Mouse (Mus musculus): ENCODE results near the gene Nlrp10. TPM values are rescaled to one million over a fixed set of nuclear protein-coding genes. Genes with fewer than 3 reads are reported as not detected.

Gene Nlrp10
- polyA plus RNA-seq, 1 experiment: 0.27 TPM

DNA sequence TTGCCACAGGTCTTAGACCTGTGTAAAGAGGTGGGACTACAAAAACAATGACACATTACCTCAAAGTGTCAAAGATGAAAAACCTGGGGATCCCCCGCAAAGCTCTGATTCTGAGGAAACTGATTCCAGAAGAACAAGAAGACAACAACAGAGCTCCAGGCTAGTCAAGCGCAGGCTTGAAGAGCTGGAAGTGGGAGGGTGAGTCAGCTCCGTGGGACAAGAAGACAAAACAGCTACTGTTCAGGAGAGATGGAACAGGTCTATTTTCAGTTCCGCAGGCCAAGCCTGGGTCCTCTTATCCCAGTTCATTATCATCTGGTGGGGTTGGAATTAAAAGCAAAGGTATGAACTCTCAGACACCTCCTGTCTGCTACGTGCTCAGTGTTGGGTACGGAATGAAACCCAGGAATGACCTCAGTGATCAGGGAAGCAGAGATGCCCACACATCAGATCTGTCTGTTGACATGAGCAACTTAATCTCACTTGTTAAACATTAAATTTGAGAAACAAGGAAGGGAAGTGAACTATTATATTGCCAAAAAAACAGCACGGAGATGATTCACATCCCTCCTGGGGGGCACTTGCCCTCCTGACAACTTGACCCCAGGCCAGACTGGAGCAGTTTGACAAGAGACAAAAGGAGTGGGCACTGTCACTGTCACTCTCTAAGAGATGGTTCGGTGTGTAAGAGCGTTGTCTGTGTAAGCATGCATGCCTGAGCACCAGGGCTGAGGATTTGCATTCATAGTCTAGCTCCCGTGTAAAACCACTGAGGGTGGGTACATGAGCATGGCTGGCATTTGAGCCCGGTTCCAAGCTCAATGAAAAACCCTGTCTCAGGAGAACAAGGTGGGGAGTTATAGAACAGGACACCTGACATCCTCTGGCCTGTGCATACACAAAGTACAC is 1.4 kb downstream of the Nlrp10 start:
- H3K27me3 ChIP-seq (ENCODE audit: control insufficient read depth, insufficient read depth, low read length): no peaks in the 10 kb centered on the region
- TF ChIP-seq POLR2A (IDR thresholded peaks at IDR 0.05; ENCODE audit: control insufficient read depth, extremely low read depth, insufficient read depth, low read length, poor library complexity): no peak
- no peak for TF ChIP-seq CTCF (IDR thresholded peaks at IDR 0.05; ENCODE audit: borderline replicate concordance, control insufficient read depth, extremely low read depth, insufficient read depth, low read length, poor library complexity)
- 95% methylated on average over 11 of the region's 11 CpGs for WGBS
- H3K36me3 ChIP-seq (ENCODE audit: control insufficient read depth, insufficient read depth, low read length): no peaks in the 10 kb centered on the region
- no peak overlapping the region for H3K4me3 ChIP-seq (ENCODE audit: control insufficient read depth, insufficient read depth, low read length)
- no peak for DNase-seq
- no peaks in the 10 kb centered on the region for H3K4me1 ChIP-seq (replicated peaks; ENCODE audit: control insufficient read depth, insufficient read depth, low read length)
- no peak overlapping the region for H3K27ac ChIP-seq (ENCODE audit: control insufficient read depth, insufficient read depth, low read length)

DNA sequence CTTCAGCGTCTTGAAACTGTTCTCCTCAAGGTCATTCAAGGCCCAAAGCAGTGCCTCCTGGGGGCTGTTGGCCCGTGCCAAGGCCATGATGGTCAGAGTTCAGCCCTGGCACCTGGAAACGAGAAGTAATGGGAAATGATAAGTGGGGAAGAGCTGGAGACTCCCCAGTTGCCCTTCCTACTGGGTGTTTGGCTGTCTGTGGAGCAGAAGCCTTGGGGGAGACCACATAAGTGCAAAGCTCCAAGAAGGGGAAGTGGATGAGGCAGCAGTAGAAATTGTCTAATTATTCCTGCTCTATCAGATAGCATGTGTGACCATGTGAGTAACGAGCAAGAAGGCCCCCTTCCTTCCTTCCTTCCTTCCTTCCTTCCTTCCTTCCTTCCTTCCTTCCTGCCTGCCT is 2.9 kb downstream of the Nlrp10 start:
- TF ChIP-seq CTCF (IDR thresholded peaks at IDR 0.05; ENCODE audit: borderline replicate concordance, control insufficient read depth, extremely low read depth, insufficient read depth, low read length, poor library complexity) (no peak), POLR2A (IDR thresholded peaks at IDR 0.05; ENCODE audit: control insufficient read depth, extremely low read depth, insufficient read depth, low read length, poor library complexity) (no peak)
- Histone ChIP-seq H3K36me3 (ENCODE audit: control insufficient read depth, insufficient read depth, low read length) (no peaks in the 10 kb centered on the region), H3K27me3 (ENCODE audit: control insufficient read depth, insufficient read depth, low read length) (no peaks in the 10 kb centered on the region), H3K4me3 (ENCODE audit: control insufficient read depth, insufficient read depth, low read length) (no peak overlapping the region), H3K27ac (ENCODE audit: control insufficient read depth, insufficient read depth, low read length) (no peak overlapping the region), H3K4me1 (replicated peaks; ENCODE audit: control insufficient read depth, insufficient read depth, low read length) (no peaks in the 10 kb centered on the region)
- DNase-seq: no peak
- WGBS: 50% methylated on average over 4 of the region's 4 CpGs

DNA sequence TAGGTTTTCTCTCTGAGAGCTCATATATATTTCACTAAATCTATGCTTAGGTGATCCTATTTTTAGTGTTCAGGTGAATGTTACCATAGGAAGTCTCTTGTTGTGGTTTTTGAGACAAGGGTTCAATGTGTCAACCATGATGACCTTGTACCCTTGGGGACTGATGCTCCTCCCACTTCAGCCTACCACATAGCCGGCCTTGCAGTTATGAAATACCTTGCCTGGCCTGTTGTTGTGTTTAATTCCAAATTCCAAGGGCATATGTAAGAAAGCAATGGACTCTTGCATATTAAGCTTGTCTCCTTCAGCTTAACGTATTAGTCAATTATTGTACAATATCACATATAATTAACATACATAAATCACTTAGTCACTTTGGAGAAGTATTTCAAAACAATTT is 26.0 kb downstream of the Nlrp10 start:
- H3K27me3 ChIP-seq (ENCODE audit: control insufficient read depth, insufficient read depth, low read length): no peaks in the 10 kb centered on the region
- H3K36me3 ChIP-seq (ENCODE audit: control insufficient read depth, insufficient read depth, low read length): no peaks in the 10 kb centered on the region
- no peak overlapping the region for H3K4me3 ChIP-seq (ENCODE audit: control insufficient read depth, insufficient read depth, low read length)
- DNase-seq: no peak
- H3K4me1 ChIP-seq (replicated peaks; ENCODE audit: control insufficient read depth, insufficient read depth, low read length): no peaks in the 10 kb centered on the region
- 90% methylated on average over 2 of the region's 2 CpGs for WGBS
- no peak overlapping the region for H3K27ac ChIP-seq (ENCODE audit: control insufficient read depth, insufficient read depth, low read length)
- TF ChIP-seq POLR2A (IDR thresholded peaks at IDR 0.05; ENCODE audit: control insufficient read depth, extremely low read depth, insufficient read depth, low read length, poor library complexity): no peak
- TF ChIP-seq CTCF (IDR thresholded peaks at IDR 0.05; ENCODE audit: borderline replicate concordance, control insufficient read depth, extremely low read depth, insufficient read depth, low read length, poor library complexity): no peak

DNA sequence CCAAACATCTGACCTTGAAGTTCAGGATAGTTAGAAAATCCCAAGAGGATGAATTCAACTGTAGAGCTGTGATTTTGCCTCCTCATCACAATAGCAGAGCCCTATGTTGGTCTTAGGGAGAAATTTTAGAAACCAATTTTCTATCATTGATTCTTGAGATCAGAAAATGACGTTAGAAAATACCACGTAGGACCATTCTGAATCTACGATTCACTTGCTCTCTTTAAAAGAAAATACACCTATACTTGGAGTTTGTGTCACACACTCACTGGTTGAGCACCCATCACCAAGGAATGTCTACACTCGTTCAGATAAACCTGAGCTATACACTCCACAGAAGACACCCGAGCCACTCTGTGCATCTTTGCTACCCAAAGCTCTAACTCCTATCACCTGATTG is 35.7 kb downstream of the Nlrp10 start, which contains the start of gene Olfr519:
TSS of gene Olfr519 (minus strand) at position 101 of the 400 bp plus-strand sequence.
- DNase-seq: no peak
- no peak within 1 kb of the TSS for H3K27ac ChIP-seq (ENCODE audit: control insufficient read depth, insufficient read depth, low read length)
- H3K27me3 ChIP-seq (ENCODE audit: control insufficient read depth, insufficient read depth, low read length): no peaks in the 10 kb centered on the region
- WGBS: 93% methylated on average over 5 of the region's 5 CpGs
- no peaks in the 10 kb centered on the region for H3K4me1 ChIP-seq (replicated peaks; ENCODE audit: control insufficient read depth, insufficient read depth, low read length)
- H3K4me3 ChIP-seq (ENCODE audit: control insufficient read depth, insufficient read depth, low read length): no peak within 1 kb of the TSS
- TF ChIP-seq CTCF (IDR thresholded peaks at IDR 0.05; ENCODE audit: borderline replicate concordance, control insufficient read depth, extremely low read depth, insufficient read depth, low read length, poor library complexity) (no peak), POLR2A (IDR thresholded peaks at IDR 0.05; ENCODE audit: control insufficient read depth, extremely low read depth, insufficient read depth, low read length, poor library complexity) (no peak)
- H3K36me3 ChIP-seq (ENCODE audit: control insufficient read depth, insufficient read depth, low read length): no peaks in the 10 kb centered on the region

DNA sequence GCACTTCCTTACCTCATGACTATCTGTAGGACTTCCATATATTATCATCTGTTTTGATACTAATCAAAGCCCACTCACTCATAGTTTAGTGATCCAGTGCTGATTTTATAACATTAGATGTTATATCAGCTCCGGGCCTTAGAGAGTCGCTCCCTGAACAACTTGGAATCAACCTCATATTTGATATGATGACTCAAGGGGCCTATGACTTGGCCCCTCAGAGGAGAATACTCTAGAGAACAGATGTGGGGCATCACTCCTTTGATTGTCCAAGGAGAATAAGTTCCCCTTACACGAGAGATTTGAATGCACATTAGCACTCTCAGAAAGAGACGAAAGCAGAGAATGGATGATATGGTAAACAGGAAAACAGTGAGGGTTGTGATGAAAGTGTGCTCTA is 45.1 kb downstream of the Nlrp10 start, which contains the start of gene Olfr518:
TSS of gene Olfr518 (minus strand) at position 101 of the 400 bp plus-strand sequence.
- DNase-seq: no peak
- Histone ChIP-seq H3K27me3 (ENCODE audit: control insufficient read depth, insufficient read depth, low read length) (no peaks in the 10 kb centered on the region), H3K27ac (ENCODE audit: control insufficient read depth, insufficient read depth, low read length) (no peak within 1 kb of the TSS), H3K4me3 (ENCODE audit: control insufficient read depth, insufficient read depth, low read length) (no peak within 1 kb of the TSS), H3K36me3 (ENCODE audit: control insufficient read depth, insufficient read depth, low read length) (no peaks in the 10 kb centered on the region), H3K4me1 (replicated peaks; ENCODE audit: control insufficient read depth, insufficient read depth, low read length) (no peaks in the 10 kb centered on the region)
- no peak for TF ChIP-seq CTCF (IDR thresholded peaks at IDR 0.05; ENCODE audit: borderline replicate concordance, control insufficient read depth, extremely low read depth, insufficient read depth, low read length, poor library complexity)
- TF ChIP-seq POLR2A (IDR thresholded peaks at IDR 0.05; ENCODE audit: control insufficient read depth, extremely low read depth, insufficient read depth, low read length, poor library complexity): no peak
- WGBS: 82% methylated on average over 4 of the region's 4 CpGs

DNA sequence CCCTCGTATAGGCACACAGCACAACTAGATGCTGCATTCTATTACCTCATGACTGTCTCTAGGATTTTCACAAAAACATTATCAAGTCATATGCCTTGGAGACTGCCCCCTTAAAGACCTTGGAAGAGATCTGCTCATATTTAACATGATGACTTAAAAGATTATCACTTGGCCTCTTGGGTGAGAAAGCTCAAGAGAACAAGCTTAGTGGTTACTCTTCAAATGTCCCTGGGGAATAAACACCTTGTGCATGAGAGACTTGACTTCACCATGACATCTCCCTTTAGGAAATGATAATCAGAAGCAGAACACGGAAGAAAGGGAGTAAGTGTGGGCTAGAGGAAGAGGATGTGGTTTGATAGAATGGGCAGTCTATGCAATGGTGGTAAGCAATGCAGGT is 57.7 kb downstream of the Nlrp10 start, which contains the start of gene Olfr517:
TSS of gene Olfr517 (minus strand) at position 101 of the 400 bp plus-strand sequence.
- Histone ChIP-seq H3K27ac (ENCODE audit: control insufficient read depth, insufficient read depth, low read length) (no peak within 1 kb of the TSS), H3K4me1 (replicated peaks; ENCODE audit: control insufficient read depth, insufficient read depth, low read length) (no peaks in the 10 kb centered on the region), H3K27me3 (ENCODE audit: control insufficient read depth, insufficient read depth, low read length) (no peaks in the 10 kb centered on the region), H3K4me3 (ENCODE audit: control insufficient read depth, insufficient read depth, low read length) (no peak within 1 kb of the TSS), H3K36me3 (ENCODE audit: control insufficient read depth, insufficient read depth, low read length) (no peaks in the 10 kb centered on the region)
- TF ChIP-seq CTCF (IDR thresholded peaks at IDR 0.05; ENCODE audit: borderline replicate concordance, control insufficient read depth, extremely low read depth, insufficient read depth, low read length, poor library complexity) (no peak), POLR2A (IDR thresholded peaks at IDR 0.05; ENCODE audit: control insufficient read depth, extremely low read depth, insufficient read depth, low read length, poor library complexity) (no peak)
- DNase-seq: no peak
- 52% methylated on average over 2 of the region's 2 CpGs for WGBS

Other genes with a start within 250 kb of the Nlrp10 start
- not detected in 2 replicates for gene Olfr512, start 216.9 kb downstream of the Nlrp10 start, polyA plus RNA-seq (2012; rRNA removed)
- not detected in 2 replicates for gene Olfr513, start 179.2 kb downstream of the Nlrp10 start, polyA plus RNA-seq (2012; rRNA removed)
- gene Olfr514, start 104.2 kb downstream of the Nlrp10 start, polyA plus RNA-seq (2012; rRNA removed): not detected in 2 replicates
- gene Olfr516, start 79.6 kb downstream of the Nlrp10 start, polyA plus RNA-seq (2012; rRNA removed): not detected in 2 replicates
- gene Olfr517, start 57.8 kb downstream of the Nlrp10 start, polyA plus RNA-seq (2012; rRNA removed): 0.20 TPM in 1 of 2 replicates, not detected in the other
- gene Olfr518, start 45.2 kb downstream of the Nlrp10 start, polyA plus RNA-seq (2012; rRNA removed): not detected in 2 replicates
- not detected in 2 replicates for gene Olfr519, start 35.8 kb downstream of the Nlrp10 start, polyA plus RNA-seq (2012; rRNA removed)
- gene Eif3f, start 4.2 kb upstream of the Nlrp10 start, polyA plus RNA-seq (2012; rRNA removed): 161 and 309 TPM in 2 replicates
- 0.54 and 0.66 TPM in 2 replicates for gene Tub, start 20.2 kb upstream of the Nlrp10 start, polyA plus RNA-seq (2012; rRNA removed)
- 0.31 and 0.55 TPM in 2 replicates for gene Ric3, start 153.2 kb upstream of the Nlrp10 start, polyA plus RNA-seq (2012; rRNA removed)
- 6.3 and 6.7 TPM in 2 replicates for gene Lmo1, start 245.0 kb upstream of the Nlrp10 start, polyA plus RNA-seq (2012; rRNA removed)